Mouse (Mus musculus) hindbrain, embryonic 13.5 days (tissue): ENCODE results near the gene Fam78a. TPM values are rescaled to one million over a fixed set of nuclear protein-coding genes. Genes with fewer than 3 reads are reported as not detected.
A peak's percentile ranks its signal among the peaks of the same experiment; 100 is the strongest.

ENCODE experiments used
- ATAC-seq: fragments of 200-750 bp; cut with Nextera tagmentation; 2 replicates; pipeline ENCODE4 v1.8.0; 2017; ENCODE audit warnings: moderate TSS enrichment; ENCODE audit not compliant: low FRiP score
- H3K27ac ChIP-seq: fragments of 300-500 bp; sonication (generic); 2 replicates; pipeline ENCODE4 v1.5.1; 2015; ENCODE audit warnings: inconsistent platforms, mild to moderate bottlenecking, moderate library complexity
- H3K27me3 ChIP-seq: fragments of 300-500 bp; sonication (generic); 2 replicates; pipeline ENCODE4 v1.6.1; 2015; ENCODE audit warnings: mild to moderate bottlenecking, inconsistent platforms
- H3K36me3 ChIP-seq: fragments of 300-500 bp; sonication (generic); 2 replicates; pipeline ENCODE4 v1.6.1; 2015; ENCODE audit warnings: mild to moderate bottlenecking, inconsistent platforms
- H3K4me1 ChIP-seq: fragments of 300-500 bp; sonication (generic); replicated peaks from 2 replicates; pipeline ENCODE4 v1.6.1; 2015; ENCODE audit warnings: inconsistent platforms
- H3K4me2 ChIP-seq: fragments of 300-500 bp; sonication (generic); 2 replicates; pipeline ENCODE4 v1.6.1; 2015; ENCODE audit warnings: inconsistent platforms, mild to moderate bottlenecking, moderate library complexity
- H3K4me3 ChIP-seq: fragments of 300-500 bp; sonication (generic); 2 replicates; pipeline ENCODE4 v1.5.1; 2015; ENCODE audit warnings: mild to moderate bottlenecking, inconsistent platforms
- H3K9ac ChIP-seq: fragments of 300-500 bp; sonication (generic); 2 replicates; pipeline ENCODE4 v1.6.1; 2015; ENCODE audit warnings: mild to moderate bottlenecking, inconsistent platforms
- H3K9me3 ChIP-seq: fragments of 300-500 bp; sonication (generic); 2 replicates; pipeline ENCODE4 v1.6.1; 2016; ENCODE audit warnings: inconsistent platforms
- WGBS: fragments of 180-500 bp; shearing (Covaris S2); methylation state at CpG from one replicate; pipeline ENCODE4 v1.1.7; 2015; 5-methylcytosine and 5-hydroxymethylcytosine counted together
- polyA plus RNA-seq: library from polyadenylated mRNA; unstranded; fragments of >200 nt; fragmentation: Nextera tagmentation; extraction: Ambion mirVana; gene quantifications from 2 replicates; pipeline ENCODE4 v1.2.1, GENCODE M21; 2015

Fam78a gene
- polyA plus RNA-seq, 1 experiment from 2014 or later = 0.74 TPM

DNA sequence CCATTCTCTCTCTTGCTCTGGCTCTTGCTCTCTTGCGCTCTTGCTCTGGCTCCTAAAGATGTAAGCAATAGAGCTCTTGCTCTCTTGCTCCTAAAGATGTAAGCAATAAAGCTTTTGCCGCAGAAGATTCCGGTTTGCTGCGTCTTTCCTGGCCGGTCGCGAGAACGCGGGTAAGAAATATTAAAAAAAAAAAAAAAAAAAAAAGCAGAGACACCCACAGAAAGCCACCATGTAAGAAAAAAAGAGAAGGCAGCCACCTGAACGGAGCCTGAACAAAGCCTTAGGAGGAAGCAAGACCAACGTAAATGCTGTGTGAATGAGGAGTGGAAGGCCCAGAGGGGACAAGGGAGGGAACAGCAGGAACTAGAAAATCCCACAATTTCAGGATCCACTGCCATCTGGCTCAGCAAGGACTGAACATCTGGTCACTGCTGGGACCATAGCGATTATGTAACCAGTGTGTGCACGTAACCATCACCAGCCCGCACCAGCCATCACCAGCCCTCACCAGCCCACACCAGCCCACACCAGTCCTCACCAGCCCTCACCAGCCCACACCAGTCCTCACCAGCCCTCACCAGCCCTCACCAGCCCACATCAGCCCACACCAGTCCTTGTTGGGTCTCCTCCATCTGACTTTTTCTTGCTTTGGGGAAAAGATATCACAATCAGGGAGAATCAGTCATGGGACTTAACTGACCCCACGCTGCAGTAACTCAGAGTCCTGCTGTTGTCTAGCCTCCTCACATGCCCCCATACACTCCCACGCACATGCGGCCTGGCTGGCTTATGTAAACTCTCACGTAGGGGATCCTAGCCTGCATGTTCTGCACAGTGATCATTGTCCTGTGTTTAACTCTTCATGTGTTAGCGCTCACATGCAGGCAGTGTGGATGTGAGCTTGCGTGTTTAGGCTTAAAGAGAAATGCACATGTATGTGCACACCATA, 35.4 kb upstream of the Fam78a start:
- H3K4me3 ChIP-seq = no peak overlapping the region
- no peak overlapping the region for H3K4me2 ChIP-seq
- no peaks in the 10 kb centered on the region for H3K4me1 ChIP-seq
- H3K27me3 ChIP-seq = no peaks in the 10 kb centered on the region
- H3K27ac ChIP-seq = no peak overlapping the region
- no peaks in the 10 kb centered on the region for H3K9me3 ChIP-seq
- no peaks in the 10 kb centered on the region for H3K36me3 ChIP-seq
- H3K9ac ChIP-seq = no peak overlapping the region
- no peak for ATAC-seq
- 91% methylated on average over 20 of the region's 20 CpGs for WGBS

GRCm38 (mm10) chr2:32115851-32116268, 31.2 kb upstream of the Fam78a start:
- peaks cover 5% of the 10 kb centered on the region; the same call in 1 of the 2 replicates for H3K36me3 ChIP-seq
- no peaks in the 10 kb centered on the region for H3K9me3 ChIP-seq
- H3K9ac ChIP-seq = no peak overlapping the region
- no peak for ATAC-seq
- WGBS = 92% methylated on average over 4 of the region's 4 CpGs
- H3K27me3 ChIP-seq = no peaks in the 10 kb centered on the region
- H3K27ac ChIP-seq = no peak overlapping the region
- H3K4me2 ChIP-seq = no peak overlapping the region
- no peak overlapping the region for H3K4me3 ChIP-seq
- H3K4me1 ChIP-seq = no peaks in the 10 kb centered on the region

DNA sequence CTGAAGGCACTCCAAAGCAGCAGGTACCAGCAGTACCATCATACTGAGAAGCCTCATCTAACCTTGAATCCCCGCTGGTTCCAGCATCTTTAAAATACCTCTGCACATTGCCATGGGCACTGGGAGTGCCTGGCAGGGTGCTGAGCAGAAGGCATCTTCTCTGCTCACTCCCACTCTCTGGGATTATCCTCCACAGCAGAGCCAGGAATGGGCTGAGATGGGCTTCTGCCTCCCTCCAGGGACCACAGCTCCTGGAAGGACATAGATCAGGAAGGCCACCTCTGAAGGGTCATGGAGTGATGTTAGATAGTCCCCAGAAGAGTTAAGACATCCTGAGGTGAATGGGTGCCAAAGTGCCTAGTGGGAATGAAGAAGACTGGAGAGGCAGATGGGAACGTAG, 27.9 kb upstream of the Fam78a start:
- Histone ChIP-seq H3K36me3 (peaks cover 29% of the 10 kb centered on the region), H3K27ac (no peak overlapping the region), H3K27me3 (no peaks in the 10 kb centered on the region), H3K9ac (no peak overlapping the region), H3K4me1 (0 out of 2 replicates have a peak, but pooled peaks cover 3% of the 10 kb centered on the region), H3K9me3 (no peaks in the 10 kb centered on the region), H3K4me2 (no peak overlapping the region), H3K4me3 (no peak overlapping the region)
- 80% methylated on average over 2 of the region's 2 CpGs for WGBS
- no peak for ATAC-seq

DNA sequence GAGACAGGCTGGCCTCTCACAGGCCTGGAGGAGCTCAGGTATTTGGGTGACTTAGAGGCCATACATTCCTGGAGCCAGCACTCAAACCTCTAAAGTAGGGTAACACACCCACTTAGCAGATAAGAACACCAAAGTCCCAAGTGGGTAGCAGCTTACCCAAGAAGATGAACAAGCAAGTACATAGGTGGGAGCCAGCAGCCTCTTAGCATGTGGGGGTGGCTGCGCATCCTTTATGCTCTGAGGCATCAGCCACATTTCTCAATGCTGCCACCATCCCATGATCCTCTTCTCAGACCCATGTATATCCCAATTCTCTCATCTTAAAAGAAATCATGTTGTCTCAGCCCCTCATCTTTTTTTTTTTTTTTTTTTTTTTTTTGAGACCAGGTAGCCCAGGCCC, 26.6 kb upstream of the Fam78a start:
- Histone ChIP-seq H3K9ac (no peak overlapping the region), H3K9me3 (no peaks in the 10 kb centered on the region), H3K4me1 (0 out of 2 replicates have a peak, but pooled peaks cover 3% of the 10 kb centered on the region), H3K27ac (no peak overlapping the region), H3K27me3 (no peaks in the 10 kb centered on the region), H3K4me2 (no peak overlapping the region), H3K4me3 (no peak overlapping the region), H3K36me3 (peaks cover 29% of the 10 kb centered on the region)
- 95% methylated on average over 1 of the region's 1 CpGs for WGBS
- ATAC-seq = no peak

- Histone ChIP-seq H3K4me3 (no peak overlapping the region), H3K9ac (no peak overlapping the region), H3K4me1 (peaks cover 32% of the 10 kb centered on the region), H3K36me3 (peaks cover 25% of the 10 kb centered on the region), H3K4me2 (no peak overlapping the region), H3K9me3 (no peaks in the 10 kb centered on the region), H3K27me3 (no peaks in the 10 kb centered on the region; the same call in 1 of the 2 replicates), H3K27ac (peak overlapping the region; percentile 62; the same call in 1 of the 2 replicates)
- no peak for ATAC-seq
- WGBS = 85% methylated on average over 7 of the region's 7 CpGs
These were observed 21.3 kb upstream of the Fam78a start for GRCm38 (mm10) chr2:32105930-32106329.

- Histone ChIP-seq H3K4me1 (peaks cover 29% of the 10 kb centered on the region), H3K36me3 (peaks cover 25% of the 10 kb centered on the region), H3K9ac (no peak overlapping the region; the same call in 1 of the 2 replicates), H3K27ac (peak overlapping the region; percentile 62), H3K4me2 (no peak overlapping the region), H3K9me3 (no peaks in the 10 kb centered on the region), H3K27me3 (no peaks in the 10 kb centered on the region; the same call in 1 of the 2 replicates), H3K4me3 (no peak overlapping the region)
- no peak for ATAC-seq
- 49% methylated on average over 16 of the region's 16 CpGs for WGBS
These were observed 20.7 kb upstream of the Fam78a start for GRCm38 (mm10) chr2:32105117-32105913.

DNA sequence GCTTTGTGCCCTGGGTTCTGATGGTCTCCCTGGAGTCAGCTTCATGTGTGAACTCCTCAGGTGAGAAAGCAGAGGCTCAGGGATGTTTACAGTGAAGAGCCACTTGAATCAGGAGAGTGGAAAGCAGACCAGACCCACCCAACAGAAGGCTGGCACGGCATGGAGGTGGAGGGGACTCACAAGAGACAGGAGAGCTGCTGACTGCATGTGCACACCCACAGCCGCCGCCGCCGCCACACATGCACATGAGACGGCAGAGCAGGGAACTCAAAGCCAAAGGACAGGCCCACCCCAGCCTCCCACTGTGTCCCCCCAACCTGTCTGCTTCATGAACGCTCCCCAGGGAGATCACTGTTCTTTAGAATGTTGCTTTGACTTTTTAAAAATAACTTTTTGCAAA, 19.5 kb upstream of the Fam78a start:
- WGBS = 82% methylated on average over 7 of the region's 7 CpGs
- H3K4me1 ChIP-seq = peaks cover 29% of the 10 kb centered on the region
- H3K27ac ChIP-seq = no peak overlapping the region
- peaks cover 25% of the 10 kb centered on the region for H3K36me3 ChIP-seq
- no peak for ATAC-seq
- H3K4me2 ChIP-seq = no peak overlapping the region
- H3K9me3 ChIP-seq = no peaks in the 10 kb centered on the region
- no peak overlapping the region for H3K9ac ChIP-seq
- H3K4me3 ChIP-seq = no peak overlapping the region
- no peaks in the 10 kb centered on the region; the same call in 1 of the 2 replicates for H3K27me3 ChIP-seq

GRCm38 (mm10) chr2:32103557-32103956, 18.9 kb upstream of the Fam78a start:
- Histone ChIP-seq H3K9me3 (no peaks in the 10 kb centered on the region), H3K9ac (no peak overlapping the region; the same call in 1 of the 2 replicates), H3K27ac (no peak overlapping the region), H3K4me2 (no peak overlapping the region), H3K27me3 (no peaks in the 10 kb centered on the region; the same call in 1 of the 2 replicates), H3K4me3 (no peak overlapping the region), H3K4me1 (peaks cover 29% of the 10 kb centered on the region), H3K36me3 (peaks cover 23% of the 10 kb centered on the region)
- ATAC-seq = no peak
- WGBS = 79% methylated on average over 7 of the region's 7 CpGs

GRCm38 (mm10) chr2:32102944-32103343, 18.3 kb upstream of the Fam78a start:
- no peaks in the 10 kb centered on the region for H3K9me3 ChIP-seq
- no peak overlapping the region for H3K4me2 ChIP-seq
- no peak overlapping the region for H3K9ac ChIP-seq
- peaks cover 29% of the 10 kb centered on the region for H3K4me1 ChIP-seq
- peaks cover 21% of the 10 kb centered on the region for H3K36me3 ChIP-seq
- ATAC-seq = no peak
- no peaks in the 10 kb centered on the region; the same call in 1 of the 2 replicates for H3K27me3 ChIP-seq
- whole genome bisulfite sequencing = 59% methylated on average over 5 of the region's 5 CpGs
- no peak overlapping the region for H3K4me3 ChIP-seq
- H3K27ac ChIP-seq = no peak overlapping the region

GRCm38 (mm10) chr2:32096122-32096420, 11.4 kb upstream of the Fam78a start:
- peak overlapping the region; percentile 89 for H3K4me2 ChIP-seq
- no peak; the same call in 1 of the 2 replicates for ATAC-seq
- 0 out of 2 replicates have a peak, but pooled peaks cover 9% of the 10 kb centered on the region for H3K27me3 ChIP-seq
- H3K9ac ChIP-seq = peak overlapping the region; percentile 84
- H3K27ac ChIP-seq = peak overlapping the region; percentile 89
- H3K4me3 ChIP-seq = peak overlapping the region; percentile 57
- peaks cover 19% of the 10 kb centered on the region for H3K36me3 ChIP-seq
- H3K4me1 ChIP-seq = peaks cover 23% of the 10 kb centered on the region
- no peaks in the 10 kb centered on the region for H3K9me3 ChIP-seq
- WGBS = 70% methylated on average over 10 of the region's 10 CpGs

GRCm38 (mm10) chr2:32095351-32096121, 10.9 kb upstream of the Fam78a start, which contains the start of gene Plpp7:
Plpp7 (plus strand) TSS chr2:32095528.
- peaks cover 10% of the 10 kb centered on the region; the same call in 1 of the 2 replicates for H3K27me3 ChIP-seq
- no peaks in the 10 kb centered on the region for H3K9me3 ChIP-seq
- peak within 1 kb of the TSS; percentile 89 for H3K4me2 ChIP-seq
- H3K4me1 ChIP-seq = peaks cover 23% of the 10 kb centered on the region
- ATAC-seq = peak; percentile 94
- peak within 1 kb of the TSS; percentile 84 for H3K9ac ChIP-seq
- H3K4me3 ChIP-seq = peak within 1 kb of the TSS; percentile 57
- H3K27ac ChIP-seq = peak within 1 kb of the TSS; percentile 89
- H3K36me3 ChIP-seq = peaks cover 15% of the 10 kb centered on the region
- WGBS = 30% methylated on average over 22 of the region's 22 CpGs
